Mouse (Mus musculus): Measurements from ENCODE around the gene Prtn3.
A peak's percentile ranks its signal among the peaks of the same experiment; 100 is the strongest.

Prtn3 gene

DNA sequence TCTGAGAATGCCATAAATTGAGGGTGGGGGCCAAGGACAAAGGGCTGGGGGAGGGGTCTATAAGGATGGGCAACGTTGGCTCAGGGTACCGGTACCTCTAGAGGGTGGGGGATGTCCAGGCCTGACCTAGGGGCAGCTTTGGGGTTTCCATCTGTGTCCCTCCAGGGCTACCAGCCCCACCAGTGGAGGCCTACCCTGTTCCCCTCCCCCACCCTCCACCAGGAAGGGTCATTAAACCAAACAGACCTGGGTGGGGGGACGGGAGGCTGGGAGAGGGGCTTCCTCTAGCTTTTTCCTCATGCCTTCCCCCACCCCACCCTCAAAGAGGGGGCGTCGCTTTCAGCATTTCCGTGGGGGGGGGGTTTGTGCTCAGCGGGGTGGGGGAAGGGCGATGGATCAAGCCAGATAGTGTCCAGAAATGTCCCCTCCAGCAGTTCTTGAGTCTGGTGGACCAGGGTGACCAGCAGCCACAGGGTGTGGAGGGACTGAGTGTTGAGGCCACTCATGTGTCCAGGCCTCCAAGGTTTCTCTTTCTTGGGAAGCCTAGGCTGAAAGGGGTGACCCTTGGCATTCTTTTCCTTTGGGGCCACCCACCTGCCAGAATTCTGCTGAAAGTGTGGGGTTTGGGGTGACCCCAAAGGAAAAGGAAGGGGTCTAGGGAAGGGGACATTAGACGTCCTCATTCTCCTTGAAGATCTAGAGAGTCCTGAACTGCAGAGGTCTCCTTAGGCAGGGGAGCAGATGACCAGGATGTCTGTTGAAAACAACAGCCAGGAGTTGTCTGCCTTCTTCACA is 54.8 kb downstream of the Prtn3 start:
- no peak for DNase-seq

DNA sequence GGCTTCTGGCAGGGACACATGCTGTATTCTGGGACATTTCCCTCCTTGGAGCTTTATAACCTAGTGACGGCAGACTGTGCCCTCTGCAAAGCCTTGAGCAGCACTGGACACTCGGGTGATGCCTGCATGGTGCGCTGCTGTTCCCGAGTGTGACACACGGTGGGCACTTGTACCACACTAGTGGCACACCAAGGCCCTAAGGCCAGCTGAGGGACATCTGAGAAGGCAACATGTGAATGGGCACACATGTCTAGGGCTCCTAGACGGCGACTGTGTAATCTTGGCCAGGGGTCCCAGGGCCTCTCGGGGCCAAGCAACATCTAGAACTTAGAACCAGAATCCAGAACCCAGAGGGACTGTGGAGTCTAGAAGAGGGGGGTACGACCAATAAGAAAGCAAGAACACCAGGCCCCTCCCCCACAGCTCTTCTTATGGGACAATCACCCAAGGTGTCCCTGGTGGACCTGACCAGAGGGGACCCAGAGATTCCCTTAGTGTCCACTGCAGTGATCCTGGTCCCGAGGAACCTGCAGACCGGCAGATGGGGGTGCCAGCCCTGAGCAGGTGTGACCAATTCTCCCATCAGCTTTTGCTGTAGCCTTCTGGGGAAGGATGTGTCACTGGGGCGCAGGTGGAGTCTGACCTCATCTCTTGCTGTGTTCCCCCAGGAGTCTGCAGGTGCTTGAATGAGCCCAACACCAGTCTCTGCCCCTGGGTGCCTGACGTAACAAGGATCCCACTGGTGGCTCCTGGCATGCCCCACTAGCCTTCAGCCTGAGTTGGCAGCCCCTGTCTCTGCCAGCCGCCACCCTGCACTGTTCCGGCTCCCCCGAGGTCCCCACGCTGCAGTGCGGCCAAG is 55.9 kb downstream of the Prtn3 start:
- DNase-seq = no peak

DNA sequence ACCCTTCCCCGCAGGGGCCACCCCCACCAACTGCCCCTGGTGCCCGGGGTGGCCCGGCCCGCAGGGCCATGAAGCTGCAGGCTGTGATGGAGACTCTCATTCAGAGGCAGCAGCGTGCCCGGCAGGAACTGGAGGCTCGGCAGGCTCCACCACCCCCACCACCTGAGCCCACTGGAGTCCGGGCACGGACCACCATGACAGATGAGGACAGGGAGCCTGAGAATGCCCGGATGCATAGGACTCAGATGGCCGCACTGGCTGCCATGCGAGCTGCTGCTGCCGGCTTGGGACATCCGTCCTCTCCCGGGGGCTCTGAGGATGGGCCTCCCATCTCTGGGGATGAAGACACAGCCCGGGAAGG is 56.5 kb downstream of the Prtn3 start:
- DNase-seq = no peak

DNA sequence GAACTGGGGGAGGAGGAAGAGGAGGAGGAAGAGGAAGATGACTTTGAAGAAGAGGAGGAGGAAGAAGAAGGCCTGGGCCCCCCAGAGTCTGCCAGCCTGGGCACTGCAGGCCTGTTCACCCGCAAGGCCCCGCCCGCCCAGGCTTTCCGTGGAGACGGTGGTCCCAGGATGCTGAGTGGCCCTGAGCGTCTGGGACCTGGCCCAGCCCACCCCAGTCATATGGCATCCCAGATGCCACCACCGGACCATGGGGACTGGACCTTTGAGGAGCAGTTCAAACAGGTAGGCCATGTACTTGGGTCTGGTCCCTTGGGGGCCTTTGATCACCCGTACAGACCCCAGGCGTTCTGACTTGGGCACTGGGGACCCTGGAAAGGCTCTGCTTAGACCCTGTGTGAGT is 57.5 kb downstream of the Prtn3 start:
- no peak for DNase-seq

DNA sequence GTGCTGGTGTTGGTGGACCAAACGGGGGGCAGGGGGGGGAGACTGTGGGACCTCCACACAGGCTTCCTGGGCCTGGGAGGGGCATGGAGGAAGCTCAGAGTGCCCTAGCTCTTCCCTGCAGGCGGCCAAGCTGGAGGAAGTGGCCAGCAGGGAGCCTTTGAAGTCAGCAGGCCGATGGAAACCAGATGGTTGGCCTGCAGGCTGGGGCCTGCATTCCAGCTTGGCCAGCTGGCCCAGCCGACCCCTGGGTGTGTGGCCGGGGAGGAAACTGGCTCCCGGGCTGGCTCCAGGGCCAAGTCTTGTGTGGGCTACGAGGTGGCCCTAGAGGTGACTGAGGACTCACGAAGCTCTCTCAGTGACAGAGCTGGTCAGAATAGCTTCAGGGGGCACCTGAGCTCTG is 58.5 kb downstream of the Prtn3 start:
- peak; percentile 89 for DNase-seq
